Mouse (Mus musculus) heart, embryonic 15.5 days (tissue): ENCODE measurements at regions not wholly inside any gene's neighbourhood (a gene's known extent, or its start where the extent isn't known, plus 50 kb on each side); places are given as distances from the start of the nearest gene placed in this dataset.

Experiments used
- ATAC-seq: fragments of 200-750 bp; cut with Nextera tagmentation; replicated peaks from 2 replicates; pipeline ENCODE4 v1.8.0; 2017; ENCODE audit warnings: low read depth, moderate TSS enrichment; ENCODE audit not compliant: insufficient number of reproducible peaks, insufficient read depth, low FRiP score
- H3K27ac ChIP-seq: fragments of 300-500 bp; sonication (generic); 2 replicates; pipeline ENCODE4 v1.5.1; 2015; ENCODE audit warnings: mild to moderate bottlenecking, inconsistent platforms
- H3K27me3 ChIP-seq: fragments of 300-500 bp; sonication (generic); 2 replicates; pipeline ENCODE4 v1.6.1; 2015; ENCODE audit warnings: inconsistent platforms
- H3K36me3 ChIP-seq: fragments of 300-500 bp; sonication (generic); 2 replicates; pipeline ENCODE4 v1.6.1; 2015; ENCODE audit warnings: mild to moderate bottlenecking, inconsistent platforms
- H3K4me1 ChIP-seq: fragments of 300-500 bp; sonication (generic); replicated peaks from 2 replicates; pipeline ENCODE4 v1.6.1; 2015; ENCODE audit warnings: inconsistent platforms
- H3K4me2 ChIP-seq: fragments of 300-500 bp; sonication (generic); 2 replicates; pipeline ENCODE4 v1.6.1; 2015; ENCODE audit warnings: inconsistent platforms, mild to moderate bottlenecking, moderate library complexity
- H3K4me3 ChIP-seq: fragments of 300-500 bp; sonication (generic); 2 replicates; pipeline ENCODE4 v1.5.1; 2015; ENCODE audit warnings: mild to moderate bottlenecking, inconsistent platforms
- H3K9ac ChIP-seq: fragments of 300-500 bp; sonication (generic); 2 replicates; pipeline ENCODE4 v1.6.1; 2015; ENCODE audit warnings: mild to moderate bottlenecking, inconsistent platforms
- H3K9me3 ChIP-seq: fragments of 300-500 bp; sonication (generic); replicated peaks from 2 replicates; pipeline ENCODE4 v1.6.1; 2016; ENCODE audit warnings: inconsistent platforms
- WGBS: fragments of 180-500 bp; shearing (Covaris S2); methylation state at CpG from one replicate; pipeline ENCODE4 v1.1.7; 2015; ENCODE audit warnings: mixed read lengths; 5-methylcytosine and 5-hydroxymethylcytosine counted together

GRCm38 (mm10) chr12:102076298-102076697 lies 52.2 kb upstream of the Slc24a4 start:
- no peaks in the 10 kb centered on the region for H3K4me1 ChIP-seq
- no peaks in the 10 kb centered on the region for H3K27me3 ChIP-seq
- no peak overlapping the region for H3K4me3 ChIP-seq
- no peaks in the 10 kb centered on the region for H3K36me3 ChIP-seq
- H3K4me2 ChIP-seq = no peak overlapping the region
- H3K9me3 ChIP-seq = no peaks in the 10 kb centered on the region
- H3K9ac ChIP-seq = no peak overlapping the region
- H3K27ac ChIP-seq = no peak overlapping the region
- WGBS = 46% methylated on average over 5 of the region's 5 CpGs
- ATAC-seq = no peak
